Mouse (Mus musculus): ENCODE data around the gene Prkcq.
A peak's percentile ranks its signal among the peaks of the same experiment; 100 is the strongest.

Prkcq gene

DNA sequence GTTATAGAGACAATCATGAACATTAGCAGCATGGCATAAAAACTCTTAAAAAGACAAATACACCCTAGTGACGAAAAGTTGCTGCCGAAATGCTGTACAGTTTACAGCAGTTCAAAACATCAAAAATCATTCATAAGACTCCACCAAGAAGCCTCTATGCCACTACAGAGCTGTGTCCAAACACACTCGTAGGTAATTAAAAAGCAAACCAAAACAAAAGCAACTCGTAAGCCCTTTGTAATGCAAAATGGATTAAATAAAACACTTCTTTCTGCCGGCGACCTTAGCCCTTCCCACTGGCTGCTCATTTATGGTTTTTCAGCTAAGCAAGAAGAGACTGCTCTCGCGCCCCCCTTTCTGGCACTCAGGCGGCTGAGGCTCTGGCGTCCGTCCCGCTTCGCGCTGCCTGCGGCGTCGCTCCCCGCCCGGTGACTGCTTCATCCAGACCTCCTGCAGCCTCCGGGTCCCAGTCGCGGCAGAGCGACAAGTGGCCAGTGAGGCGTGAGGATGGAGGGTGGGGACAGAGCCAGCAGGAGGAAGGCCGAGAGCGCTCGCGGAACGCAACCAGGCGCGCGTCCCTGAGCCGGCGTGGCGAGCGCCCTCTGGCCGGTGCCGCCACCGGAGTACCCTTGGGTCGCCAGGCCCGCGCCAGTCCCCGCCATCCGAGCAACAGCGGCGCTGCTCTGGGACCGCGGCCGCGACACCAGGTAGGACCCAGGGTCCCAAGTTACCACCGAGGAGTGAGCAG, at the start of gene Prkcq:
Gene Prkcq, plus strand, starts transcription at position 355 of the 748 bp plus-strand sequence.
- peak; percentile 93 for DNase-seq (ENCODE audit: inconsistent ontology term)

DNA sequence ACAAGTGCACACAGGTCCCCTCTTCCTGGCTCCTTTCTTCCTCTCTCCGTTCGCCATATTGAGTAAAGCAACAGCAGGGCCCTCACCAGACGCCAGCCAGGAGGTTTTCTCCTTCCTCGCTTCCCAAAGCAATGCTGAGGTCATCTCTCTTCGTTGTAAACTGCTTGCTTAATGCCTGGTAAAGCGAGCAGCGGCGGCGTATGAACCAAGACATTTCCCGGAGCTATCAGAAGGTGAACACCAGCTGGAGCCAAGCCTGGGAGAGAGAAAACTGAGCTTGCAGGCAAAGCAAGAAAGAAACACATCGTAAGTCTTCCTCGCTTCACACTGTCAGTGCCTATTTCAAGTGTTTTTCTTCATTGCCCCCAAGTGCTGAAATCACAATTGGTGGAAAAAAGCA, 41.0 kb upstream of the Prkcq start:
- no peak for DNase-seq (ENCODE audit: inconsistent ontology term)

DNA sequence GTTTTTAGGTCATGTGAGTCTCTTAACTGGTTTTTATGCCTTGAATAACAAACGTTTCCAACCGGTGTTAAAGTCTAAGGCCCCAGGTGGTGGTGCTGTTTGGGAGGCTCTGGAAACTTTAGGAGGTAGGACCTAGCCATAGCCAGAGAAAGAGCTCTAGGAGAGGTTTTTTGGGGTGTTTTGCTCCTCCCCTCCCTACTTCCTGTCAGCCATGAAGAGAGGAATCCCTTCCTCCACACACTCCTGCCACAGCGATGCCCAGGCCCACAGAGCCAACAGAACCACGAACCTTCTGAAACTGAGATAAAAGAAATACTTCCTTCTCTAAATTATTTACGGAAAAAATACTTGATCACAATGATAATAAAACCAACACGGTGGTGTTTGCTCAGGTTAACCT, 36.2 kb upstream of the Prkcq start:
- DNase-seq (ENCODE audit: inconsistent ontology term), result no peak

DNA sequence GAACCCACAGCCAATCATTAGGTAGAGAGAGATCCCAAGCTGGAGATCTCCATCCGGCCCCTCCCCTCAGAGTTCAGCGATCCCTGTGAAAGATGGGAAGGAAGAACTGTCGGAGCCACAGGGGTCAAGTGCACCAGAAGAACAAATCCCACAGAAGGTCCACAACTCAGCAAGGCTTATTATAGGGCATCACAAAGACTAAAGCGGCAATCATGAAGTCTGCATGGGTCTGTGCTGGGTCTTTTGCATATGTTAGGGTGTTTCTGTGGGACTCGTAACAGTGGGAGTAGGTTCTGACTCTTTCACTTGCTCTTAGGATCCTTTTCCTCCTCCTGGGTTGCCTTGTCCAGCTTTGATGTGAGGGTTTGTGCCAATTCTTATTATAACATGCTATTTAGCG, 33.8 kb upstream of the Prkcq start:
- no peak for DNase-seq (ENCODE audit: inconsistent ontology term)

DNA sequence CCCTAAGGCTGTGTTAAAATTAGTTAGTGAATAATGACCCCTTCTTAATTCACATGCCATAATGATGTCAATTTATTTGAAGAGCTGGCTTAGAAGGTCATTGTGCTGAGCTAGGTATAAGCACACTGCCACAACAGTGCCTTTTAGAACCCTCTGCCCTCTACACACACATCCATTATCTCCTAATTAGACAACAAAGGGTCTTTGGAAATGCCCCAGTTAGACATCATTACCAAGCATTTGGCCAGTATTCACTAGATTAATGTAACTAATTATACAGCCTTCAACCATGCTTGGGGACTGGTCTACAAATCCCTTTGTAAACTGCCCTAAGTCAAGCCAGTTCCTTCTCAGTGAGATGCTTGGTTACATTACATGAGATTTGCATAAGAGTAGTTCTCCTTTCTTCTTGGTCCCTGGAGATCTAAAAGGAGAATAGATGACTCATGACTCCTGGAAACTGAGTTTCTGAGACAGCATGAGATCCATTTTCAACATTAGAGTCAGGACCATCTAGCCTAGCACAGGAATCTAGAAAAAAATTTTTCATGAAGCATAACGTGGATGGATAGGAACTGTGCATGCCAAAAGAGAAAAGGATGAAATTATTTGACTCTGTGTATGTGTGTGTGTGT, 32.3 kb upstream of the Prkcq start:
- peak; percentile 70 for DNase-seq (ENCODE audit: inconsistent ontology term)

DNA sequence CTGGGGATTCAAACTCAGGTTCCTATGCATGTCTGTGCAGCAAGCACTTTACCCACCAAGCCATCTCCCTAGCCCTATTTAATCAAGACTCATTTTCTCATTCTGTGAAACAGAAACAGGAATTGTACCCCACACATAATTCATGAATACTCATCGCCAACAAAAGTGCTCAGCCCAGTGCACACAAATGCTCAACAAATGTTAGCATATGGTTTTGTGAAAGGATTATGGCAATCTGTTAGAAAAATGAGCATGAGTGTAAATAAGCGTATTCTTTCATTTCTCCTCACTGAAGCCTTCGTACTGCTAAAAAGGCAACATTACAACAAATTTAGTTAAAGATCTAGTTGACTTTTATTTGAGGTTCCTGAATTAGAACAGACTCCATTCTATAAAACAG, 31.5 kb upstream of the Prkcq start:
- DNase-seq (ENCODE audit: inconsistent ontology term), result no peak

DNA sequence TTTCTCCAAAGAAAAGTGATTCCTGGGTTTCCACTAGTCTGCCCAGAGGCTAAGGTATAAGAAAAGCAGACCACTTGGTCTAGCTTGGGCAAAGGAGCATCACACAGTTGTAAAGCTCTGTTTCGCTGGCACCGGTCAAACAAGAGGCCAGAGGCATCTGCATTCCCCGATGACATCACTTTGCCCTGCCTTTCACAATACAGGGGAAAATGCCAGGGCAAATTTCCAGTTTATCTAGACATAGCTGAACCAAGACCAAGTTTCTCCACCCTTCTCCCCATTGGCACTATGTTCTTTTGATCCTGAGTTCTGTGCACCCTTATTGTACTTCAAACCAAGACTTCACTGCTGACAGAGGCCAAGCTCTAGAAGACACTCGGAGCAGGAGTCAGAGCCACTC, 22.8 kb upstream of the Prkcq start:
- peak; percentile 76 for DNase-seq (ENCODE audit: inconsistent ontology term)

DNA sequence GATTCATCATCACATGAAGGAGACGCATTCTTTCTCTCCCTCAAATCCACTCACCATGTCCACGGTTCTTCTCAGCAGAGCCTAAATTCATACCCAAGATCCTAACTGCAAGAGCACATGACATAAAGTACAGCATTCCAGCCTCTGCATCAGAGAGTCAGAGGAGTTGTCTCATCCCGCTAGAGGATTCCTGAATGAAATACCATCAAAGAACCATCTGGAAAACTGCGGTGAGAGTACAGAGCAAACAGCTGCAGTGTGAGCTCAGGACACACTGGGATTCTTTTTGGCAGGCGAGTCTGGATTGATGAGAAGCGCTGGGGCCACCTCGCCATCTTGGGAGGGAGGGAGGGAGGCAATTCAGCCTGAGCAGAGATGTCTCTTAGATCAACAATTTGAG, 20.9 kb upstream of the Prkcq start:
- no peak for DNase-seq (ENCODE audit: inconsistent ontology term)

DNA sequence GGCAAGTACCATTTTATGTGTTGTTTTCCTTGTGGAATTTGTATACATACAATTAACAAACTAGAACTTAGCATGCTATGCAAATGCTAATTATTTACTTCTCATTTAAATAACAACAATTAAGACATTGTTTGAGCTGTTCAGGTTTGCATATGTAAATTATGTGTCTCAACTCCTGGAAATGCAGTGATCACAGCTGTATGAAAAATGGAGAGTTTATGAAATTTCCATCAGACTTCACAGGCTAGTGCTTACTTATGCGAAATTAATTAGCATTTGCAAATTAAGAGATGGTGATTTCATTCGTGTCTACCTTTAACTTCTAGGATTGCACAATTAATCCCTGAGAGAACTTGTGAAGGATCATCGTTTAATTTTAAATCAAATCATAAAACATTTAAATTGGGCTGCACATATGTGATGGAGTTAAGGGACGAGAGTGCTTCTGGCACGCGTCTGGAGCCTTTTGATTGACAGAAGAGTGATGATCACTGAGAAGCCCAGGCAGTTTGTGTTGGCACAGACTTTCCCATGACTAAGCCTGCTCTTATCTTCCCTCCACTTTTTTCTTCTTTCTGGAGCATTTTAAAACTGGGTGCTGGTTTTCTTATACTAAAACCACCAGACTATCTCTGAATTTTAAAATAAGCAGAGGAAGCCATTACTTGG, 20.1 kb upstream of the Prkcq start:
- DNase-seq (ENCODE audit: inconsistent ontology term), result peak; percentile 25

DNA sequence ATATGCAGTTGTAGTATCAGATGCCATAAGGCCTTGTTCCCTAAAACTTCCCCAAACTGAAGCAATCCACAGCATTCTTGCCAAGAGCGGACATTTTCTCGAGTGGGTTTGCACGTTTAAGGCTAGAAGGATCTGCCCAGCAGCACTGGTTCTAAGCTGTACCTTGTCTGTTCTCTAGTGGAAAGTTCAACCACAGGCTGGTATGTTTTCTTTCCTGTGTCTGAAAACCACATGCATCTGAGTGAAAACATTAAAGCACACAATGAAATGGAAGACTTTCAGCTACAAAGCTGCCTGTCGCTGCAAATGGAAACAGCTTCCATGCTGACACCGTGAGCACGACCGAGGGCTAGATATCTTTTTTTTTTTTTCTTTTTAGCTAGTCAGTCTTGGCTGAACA, 12.3 kb upstream of the Prkcq start:
- DNase-seq (ENCODE audit: inconsistent ontology term), result no peak

DNA sequence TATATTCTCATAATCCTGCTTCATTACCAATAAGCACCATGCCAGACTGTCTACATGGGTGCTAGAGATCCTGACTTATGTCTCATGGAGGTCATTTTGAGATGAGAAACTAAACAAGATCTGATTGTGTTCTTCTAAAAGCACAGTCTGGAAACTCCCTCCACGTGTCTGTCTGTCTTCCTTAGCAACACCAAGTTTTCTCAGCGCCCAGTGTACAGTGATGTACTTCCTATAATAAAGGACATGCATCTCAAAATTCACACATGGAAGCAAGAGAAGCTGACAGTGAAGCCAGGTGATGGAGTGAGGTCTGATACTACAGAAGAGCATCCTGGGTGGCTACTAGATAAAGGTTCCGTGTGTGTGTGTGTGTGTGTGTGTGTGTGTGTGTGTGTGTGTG, 11.2 kb upstream of the Prkcq start:
- no peak for DNase-seq (ENCODE audit: inconsistent ontology term)

DNA sequence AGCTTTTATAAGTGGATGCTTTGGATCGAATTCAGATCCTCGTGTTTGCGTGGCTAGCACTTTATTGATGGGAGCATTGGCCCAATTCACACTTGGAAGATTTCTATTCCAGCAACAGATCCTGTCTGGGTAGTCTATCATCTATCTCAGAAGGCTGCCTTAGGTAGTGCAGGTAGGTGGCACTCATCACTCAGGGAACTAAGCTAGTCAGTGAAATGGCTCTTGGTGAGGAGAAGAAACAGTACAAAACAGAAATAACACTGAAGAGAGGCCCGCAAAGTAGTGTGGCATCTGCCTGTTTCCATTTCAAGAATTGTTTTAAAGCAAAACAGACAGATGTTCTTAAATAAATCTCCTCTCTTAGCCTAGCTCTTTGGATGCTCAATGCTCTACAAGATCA, 10.6 kb upstream of the Prkcq start:
- no peak for DNase-seq (ENCODE audit: inconsistent ontology term)

DNA sequence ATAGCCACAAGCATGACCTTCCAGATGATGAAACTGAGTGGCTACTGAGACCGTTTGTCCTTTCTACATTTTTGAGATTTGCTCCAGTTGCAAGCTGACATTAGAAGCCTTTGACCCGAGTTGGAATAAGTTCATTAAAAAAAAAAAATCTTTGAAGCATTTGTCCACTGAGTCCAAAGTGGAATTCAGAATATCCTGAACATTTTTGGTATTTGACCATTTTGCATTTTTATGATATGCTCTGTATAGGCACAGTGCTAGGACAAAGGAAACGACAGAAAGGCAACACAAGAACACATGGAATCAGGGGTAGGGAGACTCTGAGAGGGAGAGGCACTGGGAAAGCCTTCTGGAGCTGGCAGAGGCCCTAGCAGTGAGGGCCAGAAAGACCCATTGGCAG, 9.2 kb upstream of the Prkcq start:
- DNase-seq (ENCODE audit: inconsistent ontology term), result peak; percentile 91

DNA sequence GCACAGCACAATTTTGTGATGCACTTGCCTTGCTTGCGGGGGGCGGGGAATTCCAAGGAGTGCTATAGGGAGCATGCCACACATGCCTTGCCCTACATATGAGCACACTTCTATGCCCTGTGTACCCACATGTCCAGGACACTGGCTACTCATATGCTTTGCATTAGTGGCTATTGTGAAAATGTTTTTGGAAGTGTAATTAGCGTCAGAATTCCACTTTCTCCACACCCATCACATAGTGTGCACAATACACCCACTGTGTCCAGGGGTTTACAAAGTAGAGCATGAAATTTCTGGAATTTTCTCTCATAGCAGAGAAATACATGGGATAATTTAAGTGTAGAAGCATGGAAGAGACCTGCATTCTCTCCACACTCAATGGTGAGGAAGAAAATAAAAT, 7.7 kb upstream of the Prkcq start:
- peak; percentile 91 for DNase-seq (ENCODE audit: inconsistent ontology term)

DNA sequence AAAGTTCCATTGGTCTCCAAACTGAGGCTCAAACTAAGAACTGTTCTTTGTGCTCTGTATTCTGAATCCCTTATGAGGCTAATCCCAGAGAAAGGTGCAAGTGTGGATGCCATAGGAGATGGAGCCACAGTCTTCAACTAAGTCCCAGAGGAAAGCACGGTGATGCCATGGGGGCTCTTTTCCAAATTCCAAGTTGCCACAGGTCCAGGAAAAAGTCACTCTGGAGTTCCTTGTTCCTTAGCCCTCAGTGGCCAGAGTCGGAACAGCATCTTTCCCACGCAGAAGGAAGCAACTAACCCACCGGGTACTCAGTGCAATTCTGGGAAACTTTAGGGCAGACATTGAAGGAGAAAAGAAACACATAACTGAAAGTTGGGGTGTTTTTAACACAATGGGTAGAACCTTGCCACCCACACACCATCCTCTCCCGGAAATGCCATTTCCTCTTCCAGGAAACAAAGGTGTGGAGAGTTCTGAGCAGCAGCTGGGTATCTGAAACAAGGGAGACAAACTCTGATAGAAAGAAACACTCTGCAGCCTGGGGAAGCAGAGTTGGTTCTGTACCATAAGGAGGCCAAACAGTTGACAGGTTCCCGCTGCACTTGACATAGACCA, 2.1 kb upstream of the Prkcq start:
- no peak for DNase-seq (ENCODE audit: inconsistent ontology term)

DNA sequence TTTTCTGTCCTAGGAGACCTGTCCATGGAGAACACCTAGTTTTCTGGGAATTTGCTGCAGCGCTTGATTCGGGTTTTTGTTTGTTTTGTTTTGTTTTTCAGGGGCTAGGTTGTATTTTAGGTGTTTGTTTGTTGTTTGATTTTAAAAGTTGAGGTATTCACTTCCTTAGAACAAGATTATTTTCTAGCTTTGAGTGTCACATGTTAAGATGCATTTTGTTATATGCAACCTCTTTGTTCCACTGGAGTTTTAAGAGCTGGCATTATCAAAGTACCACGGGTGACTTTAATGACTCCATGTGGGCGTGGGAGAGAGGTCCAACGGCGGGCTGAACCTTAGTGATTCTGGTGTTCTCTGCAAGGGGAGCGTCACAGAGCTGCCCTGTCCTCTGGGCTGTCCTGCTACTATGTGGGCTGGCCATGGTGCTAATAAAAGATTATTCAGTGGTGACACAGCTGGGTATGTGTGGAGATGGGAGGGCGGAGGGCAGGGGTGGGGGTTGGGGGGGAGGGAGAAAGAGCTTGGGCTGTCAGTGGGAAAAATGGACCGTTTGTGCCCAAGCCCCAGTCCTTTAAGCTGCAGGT, 1.0 kb downstream of the Prkcq start:
- DNase-seq (ENCODE audit: inconsistent ontology term), result peak; percentile 51

DNA sequence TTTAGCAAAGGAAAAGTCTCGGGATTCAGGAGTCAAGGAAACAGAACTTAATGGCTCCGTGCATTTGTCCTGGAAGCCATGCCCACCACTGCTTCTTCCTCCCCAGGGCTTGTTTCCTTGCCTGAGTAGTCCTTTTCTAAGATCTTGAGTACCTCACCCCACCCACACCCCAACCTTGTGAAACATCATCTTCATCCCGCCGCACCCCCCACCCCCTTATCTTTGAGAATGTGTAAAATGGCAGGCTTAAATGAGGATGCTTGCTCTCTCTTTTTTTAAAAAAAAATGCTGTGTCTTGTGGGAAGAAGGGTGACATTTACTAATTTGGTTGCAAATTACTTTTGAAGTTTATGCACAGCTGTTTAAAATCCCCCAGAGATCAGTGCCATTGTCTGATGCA, 1.6 kb downstream of the Prkcq start:
- no peak for DNase-seq (ENCODE audit: inconsistent ontology term)

DNA sequence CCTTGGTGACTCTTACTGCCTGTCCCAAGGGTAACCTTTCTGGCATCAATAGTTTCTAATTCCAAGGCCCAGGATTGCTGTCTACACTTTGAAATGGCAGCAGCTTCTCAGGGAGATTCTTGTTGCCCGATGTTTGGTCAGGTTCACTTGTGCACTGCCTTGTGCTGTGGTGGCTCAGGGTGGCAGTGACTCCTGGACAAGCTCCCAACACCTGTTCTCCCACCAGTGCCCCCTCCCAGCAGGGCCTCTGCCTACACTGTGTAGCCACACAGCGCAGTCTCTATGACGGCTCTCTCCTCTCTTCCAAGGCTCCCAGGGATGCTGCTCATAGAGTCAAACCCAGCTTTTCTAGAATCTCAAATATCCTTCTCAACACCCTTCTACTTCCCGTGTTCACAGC, 2.2 kb downstream of the Prkcq start:
- no peak for DNase-seq (ENCODE audit: inconsistent ontology term)

DNA sequence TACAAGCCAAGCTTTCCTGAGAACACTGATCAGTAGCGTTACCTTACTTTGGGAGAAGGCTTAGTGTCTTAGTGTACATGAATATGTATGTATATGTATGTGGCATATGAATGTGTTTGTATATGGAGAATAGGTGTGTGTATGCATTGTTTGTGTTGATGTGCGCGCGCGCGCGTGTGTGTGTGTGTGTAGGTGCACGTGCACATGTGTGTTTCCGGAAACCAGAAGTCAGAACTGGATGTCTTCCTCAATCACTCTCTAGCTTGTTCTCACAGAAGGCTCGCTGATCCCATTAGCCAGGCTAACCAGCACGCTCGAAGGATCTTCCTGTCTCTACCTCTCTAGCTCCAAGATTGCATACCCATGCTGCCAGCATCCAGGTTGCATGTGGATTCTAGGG, 6.0 kb downstream of the Prkcq start:
- no peak for DNase-seq (ENCODE audit: inconsistent ontology term)

DNA sequence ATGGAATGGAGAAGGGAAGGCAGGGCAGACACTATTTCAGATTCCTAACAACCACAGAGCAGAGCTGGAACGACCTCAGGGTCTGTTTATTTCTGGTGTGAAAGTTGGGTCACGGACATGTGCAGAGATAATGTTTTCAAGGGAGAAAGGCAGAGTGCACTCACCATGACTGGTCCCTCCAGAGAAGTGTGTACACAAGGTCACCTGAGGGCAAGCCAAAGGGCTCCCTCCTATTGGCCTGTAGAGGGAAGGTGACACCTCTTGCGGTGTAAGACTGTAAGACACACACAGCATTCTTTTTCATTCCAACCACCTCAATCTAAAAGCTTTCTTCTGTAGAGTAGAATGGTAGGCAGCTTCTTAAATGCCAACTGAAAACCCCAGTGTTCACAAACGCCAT, 9.6 kb downstream of the Prkcq start:
- no peak for DNase-seq (ENCODE audit: inconsistent ontology term)

DNA sequence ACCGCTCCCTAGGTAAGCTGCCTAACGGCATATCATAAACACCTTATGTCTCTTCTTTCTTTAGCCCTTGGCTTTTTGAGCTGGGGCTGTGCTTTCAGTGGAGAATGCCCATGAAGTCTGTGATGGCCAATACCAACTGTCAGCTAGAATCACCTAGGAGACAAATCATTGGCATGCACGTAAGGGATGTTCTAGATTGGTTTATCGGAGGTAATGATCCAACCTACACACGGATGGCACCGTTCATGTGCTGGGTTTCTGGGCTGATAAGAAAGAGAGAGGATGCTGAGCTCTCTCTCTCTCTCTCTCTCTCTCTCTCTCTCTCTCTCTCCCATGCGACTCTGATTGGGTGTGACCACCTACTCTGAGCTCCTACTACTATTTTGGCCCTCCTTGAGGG, 10.2 kb downstream of the Prkcq start:
- no peak for DNase-seq (ENCODE audit: inconsistent ontology term)

DNA sequence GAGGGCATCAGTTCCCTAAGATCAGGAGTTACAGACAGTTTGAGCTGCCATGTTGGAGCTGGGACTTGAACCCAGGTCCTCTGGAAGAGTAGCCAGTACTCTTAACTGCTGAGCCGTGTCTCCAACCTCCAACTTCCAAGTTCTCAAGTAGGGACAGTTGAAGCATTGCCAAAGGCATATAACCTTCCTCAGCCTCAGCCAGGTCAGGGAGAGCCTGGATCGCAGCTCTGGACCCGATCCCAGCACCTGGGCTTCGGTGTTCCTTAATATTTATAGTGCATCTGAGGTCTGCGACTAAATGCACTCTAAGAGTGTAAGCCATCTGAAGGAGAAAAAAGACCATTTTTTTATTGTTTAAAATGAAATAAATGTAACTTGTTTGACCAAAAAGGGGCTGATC, 12.1 kb downstream of the Prkcq start:
- DNase-seq (ENCODE audit: inconsistent ontology term), result no peak
